Mouse (Mus musculus) testis, postnatal 10 days (tissue): ENCODE measurements at regions not wholly inside any gene's neighbourhood (a gene's known extent, or its start where the extent isn't known, plus 50 kb on each side); places are given as distances from the start of the nearest gene placed in this dataset.
"Not testable (repeated sequence)": the region's sequence is repeated elsewhere in the genome, so short reads cannot be mapped to it uniquely, and the experiment has no call there.

Source experiments
- DNase-seq: peaks from one replicate; pipeline ENCODE4 v3.0.0; 2021; ENCODE audit warnings: low spot score

- DNase-seq, result not testable (repeated sequence)
These were observed 114.5 kb downstream of the Enc1 start for GRCm38 (mm10) chr13:97355411-97355810.

GRCm38 (mm10) chr13:97347696-97348095 lies 106.8 kb downstream of the Enc1 start:
- DNase-seq, result no peak

GRCm38 (mm10) chr13:97341218-97341889 lies 100.4 kb downstream of the Enc1 start:
- DNase-seq, result no peak

- DNase-seq, result no peak
These were observed 97.0 kb downstream of the Enc1 start for GRCm38 (mm10) chr13:97337954-97338353.

GRCm38 (mm10) chr13:97337296-97337731 lies 96.4 kb downstream of the Enc1 start:
- no peak for DNase-seq

GRCm38 (mm10) chr13:97333801-97334534 lies 93.1 kb downstream of the Enc1 start:
- DNase-seq, result no peak

GRCm38 (mm10) chr13:97331072-97331471 lies 90.2 kb downstream of the Enc1 start:
- DNase-seq, result no peak

- not testable (repeated sequence) for DNase-seq
These were observed 80.4 kb downstream of the Enc1 start for GRCm38 (mm10) chr13:97321307-97321706.

GRCm38 (mm10) chr13:97320756-97321155 lies 79.9 kb downstream of the Enc1 start:
- no peak for DNase-seq

GRCm38 (mm10) chr13:97320298-97320697 lies 79.4 kb downstream of the Enc1 start:
- no peak for DNase-seq

GRCm38 (mm10) chr13:97317633-97318032 lies 76.7 kb downstream of the Enc1 start:
- DNase-seq, result no peak

GRCm38 (mm10) chr13:97312420-97313370 lies 71.8 kb downstream of the Enc1 start:
- DNase-seq, result no peak

GRCm38 (mm10) chr13:97311340-97311739 lies 70.4 kb downstream of the Enc1 start:
- no peak for DNase-seq

- DNase-seq, result no peak
These were observed 69.9 kb downstream of the Enc1 start for GRCm38 (mm10) chr13:97310855-97311189.

GRCm38 (mm10) chr13:97310186-97310854 lies 69.4 kb downstream of the Enc1 start:
- no peak for DNase-seq

- no peak for DNase-seq
These were observed 68.5 kb downstream of the Enc1 start for GRCm38 (mm10) chr13:97309411-97309810.

- DNase-seq, result no peak
These were observed 67.5 kb downstream of the Enc1 start for GRCm38 (mm10) chr13:97308431-97308830.
